ENCODE assay signal across 10 mouse cellular contexts in the genomic region with DNA sequence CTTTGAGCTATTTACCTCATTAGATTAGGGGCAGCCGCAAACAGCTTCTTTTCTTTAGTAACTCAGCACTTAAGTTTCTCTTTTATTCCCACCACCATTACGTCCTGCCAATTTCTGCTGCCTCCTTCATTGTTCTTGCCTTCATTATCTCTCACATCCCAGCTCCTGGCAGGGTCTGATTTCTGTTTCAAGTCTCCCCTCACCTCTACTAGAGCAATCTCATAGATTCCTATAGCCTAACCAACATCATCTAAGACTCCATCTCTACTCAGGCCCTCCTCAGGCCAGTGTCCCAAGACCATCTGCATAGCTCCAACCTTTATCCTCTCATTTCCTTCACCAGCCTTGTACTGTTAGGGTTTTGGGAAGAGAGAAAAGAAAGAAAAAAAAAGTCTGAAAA. TPM values are rescaled to one million over a fixed set of nuclear protein-coding genes. Genes with fewer than 3 reads are reported as not detected.
DNase-seq lines count a peak whose midpoint lies in the region; ATAC-seq and TF ChIP-seq lines count a peak whose summit lies in the region.
"Had no signal": no experiment of that assay in that cellular context is flagged by ENCODE, and none has a peak within 500 bp of the region (broad histone marks: within the 10 kb centered on the region; RNA-seq: fewer than 3 reads in every experiment).

No protein-coding gene starts in this region.

- DNase-seq in cerebellum, adult 8-10 months, result peak; percentile 17
- no peak for DNase-seq in cerebellum, adult 11 months
- no peak for DNase-seq in layer of hippocampus, adult 2 months (ENCODE audit: low spot score in 2 of 2)
- no peak for DNase-seq in layer of hippocampus, adult 18-20 months (ENCODE audit: low spot score in 2 of 2)
- DNase-seq in gastrocnemius, adult 18-20 months (ENCODE audit: low spot score), result no peak
- DNase-seq: lung, adult 18-20 months had no signal

- H3K4me2 ChIP-seq in hindbrain, embryonic 13.5 days, result peak overlapping the region; percentile 45
- H3K4me2 ChIP-seq in neural tube, embryonic 13.5 days, result peak overlapping the region; percentile 52

- no peaks in the 10 kb centered on the region for H3K36me3 ChIP-seq in hindbrain, embryonic 13.5 days
- H3K36me3 ChIP-seq in neural tube, embryonic 13.5 days, result no peaks in the 10 kb centered on the region
- H3K36me3 ChIP-seq: embryonic facial prominence, embryonic 12.5 days had no signal

- peak overlapping the region; percentile 96 for H3K27ac ChIP-seq in layer of hippocampus, adult 2 months
- peak overlapping the region; percentile 81 for H3K27ac ChIP-seq in hindbrain, embryonic 13.5 days
- peak overlapping the region; percentile 85 for H3K27ac ChIP-seq in neural tube, embryonic 13.5 days (replicated peaks)

- H3K4me3 ChIP-seq in layer of hippocampus, adult 2 months, result peak overlapping the region; percentile 50
- no peak overlapping the region for H3K4me3 ChIP-seq in hindbrain, embryonic 13.5 days
- no peak overlapping the region for H3K4me3 ChIP-seq in neural tube, embryonic 13.5 days

- peak; percentile 20 for ATAC-seq in hindbrain, embryonic 13.5 days (ENCODE audit: low FRiP score)
- peak; percentile 37 for ATAC-seq in neural tube, embryonic 13.5 days (ENCODE audit: low read depth)
- no peak for ATAC-seq in inflammation-experienced regulatory T-cells, adult 6 months

- no peak overlapping the region for H3K9ac ChIP-seq in hindbrain, embryonic 13.5 days
- no peak overlapping the region for H3K9ac ChIP-seq in neural tube, embryonic 13.5 days
- H3K9ac ChIP-seq: embryonic facial prominence, embryonic 12.5 days had no signal

- no peak for TF ChIP-seq CTCF in layer of hippocampus, adult 2 months (conservative IDR thresholded peaks at IDR 0.05)

- H3K27me3 ChIP-seq in hindbrain, embryonic 13.5 days, result peaks cover 8% of the 10 kb centered on the region; the same call in 1 of the 2 replicates
- H3K27me3 ChIP-seq in neural tube, embryonic 13.5 days, result 0 out of 2 replicates have a peak, but pooled peaks cover 5% of the 10 kb centered on the region
- H3K27me3 ChIP-seq: embryonic facial prominence, embryonic 12.5 days had no signal

- no peaks in the 10 kb centered on the region for H3K9me3 ChIP-seq in hindbrain, embryonic 13.5 days
- H3K9me3 ChIP-seq in neural tube, embryonic 13.5 days, result no peaks in the 10 kb centered on the region
- H3K9me3 ChIP-seq: embryonic facial prominence, embryonic 12.5 days had no signal

- peaks cover 39% of the 10 kb centered on the region for H3K4me1 ChIP-seq in hindbrain, embryonic 13.5 days (replicated peaks)
- H3K4me1 ChIP-seq in neural tube, embryonic 13.5 days (replicated peaks), result peaks cover 33% of the 10 kb centered on the region

- 36% methylated on average over 2 of the region's 2 CpGs for WGBS in hindbrain, embryonic 13.5 days
- WGBS in neural tube, embryonic 13.5 days, result 16% methylated on average over 2 of the region's 2 CpGs

RNA-seq across cellular contexts. Expression of a gene that starts 19.3 kb away (rescaled TPM):
- 10 to 100 TPM; 42.7 to 45.3 TPM for total RNA-seq in layer of hippocampus, adult 2 months (2021)
- total RNA-seq in layer of hippocampus, adult 18-20 months (2021), result 10 to 100 TPM; 33.8 to 38.8 TPM
- polyA plus RNA-seq in hindbrain, embryonic 13.5 days (2015; fragmentation: Nextera tagmentation; extraction: Ambion mirVana), result 8.8 and 11.0 TPM in 2 replicates
- 7.7 and 8.1 TPM in 2 replicates for polyA plus RNA-seq in neural tube, embryonic 13.5 days (2015; fragmentation: Nextera tagmentation; extraction: Ambion mirVana)
- total RNA-seq in gastrocnemius, adult 18-20 months (2021), result 1 to 10 TPM; 5.4 to 6.4 TPM
- polyA plus RNA-seq in inflammation-experienced regulatory T-cells, adult 6 months (2017; shearing (Covaris generic)), result 1 to 10 TPM; 1.4 to 2.1 (median 1.8) TPM

Comparison
In these comparisons a context has a peak if more than half of its experiments do, and no peak if none do; other contexts are left out.
1. RNA of a gene that starts 19.3 kb away (total RNA-seq): 42.7 to 45.3 TPM in layer of hippocampus, adult 2 months and 33.8 to 38.8 TPM in layer of hippocampus, adult 18-20 months; 5.4 to 6.4 TPM in gastrocnemius, adult 18-20 months; every median in the first group is over 4 times any median in the second.
2. Peak in every context shown above with its lines, with median percentiles within 50 percentile points of each other: H3K27ac ChIP-seq.